In genomic region chr2:145903983-145904616, GRCm38 (mm10) we compare ENCODE assay signal across 10 mouse cellular contexts. TPM values are rescaled to one million over a fixed set of nuclear protein-coding genes. Genes with fewer than 3 reads are reported as not detected.
DNase-seq lines count a peak whose midpoint lies in the region; ATAC-seq and TF ChIP-seq lines count a peak whose summit lies in the region.
"Had no signal": no experiment of that assay in that cellular context is flagged by ENCODE, and none has a peak within 500 bp of the region (broad histone marks: within the 10 kb centered on the region; RNA-seq: fewer than 3 reads in every experiment).

No protein-coding gene starts in this region.

- no peaks in the 10 kb centered on the region for H3K27me3 ChIP-seq in liver, adult 2 months (ENCODE audit: control insufficient read depth, insufficient read depth, low read length)
- no peaks in the 10 kb centered on the region for H3K27me3 ChIP-seq in embryonic facial prominence, embryonic 12.5 days
- H3K27me3 ChIP-seq in intestine, embryonic 15.5 days (replicated peaks): no peaks in the 10 kb centered on the region
- no peaks in the 10 kb centered on the region for H3K27me3 ChIP-seq in neural tube, embryonic 12.5 days (replicated peaks)

- no peak for TF ChIP-seq CTCF in liver, adult 2 months (IDR thresholded peaks at IDR 0.05; ENCODE audit: low read depth, low read length)

- WGBS in liver, adult 2 months: 31% methylated on average over 12 of the region's 12 CpGs
- WGBS in embryonic facial prominence, embryonic 12.5 days: 30% methylated on average over 12 of the region's 12 CpGs
- WGBS in intestine, embryonic 15.5 days: 28% methylated on average over 12 of the region's 12 CpGs
- 32% methylated on average over 12 of the region's 12 CpGs for WGBS in neural tube, embryonic 12.5 days

- no peak overlapping the region for H3K27ac ChIP-seq in liver, adult 2 months (replicated peaks; ENCODE audit: insufficient read depth, low read depth, low read length)
- no peak overlapping the region for H3K27ac ChIP-seq in embryonic facial prominence, embryonic 12.5 days
- H3K27ac ChIP-seq in intestine, embryonic 15.5 days: no peak overlapping the region
- H3K27ac ChIP-seq in neural tube, embryonic 12.5 days: no peak overlapping the region

- H3K79me2 ChIP-seq in liver, adult 2 months (ENCODE audit: control insufficient read depth, insufficient read depth, low read length): peaks cover 22% of the 10 kb centered on the region; the same call in 1 of the 2 replicates

- H3K4me3 ChIP-seq in liver, adult 2 months (ENCODE audit: insufficient read depth, low read depth, low read length): no peak overlapping the region; the same call in none of the 2 replicates
- H3K4me3 ChIP-seq in embryonic facial prominence, embryonic 12.5 days: peak overlapping the region; percentile 98
- H3K4me3 ChIP-seq in intestine, embryonic 15.5 days (replicated peaks): peak overlapping the region; percentile 83
- H3K4me3 ChIP-seq in neural tube, embryonic 12.5 days: peak overlapping the region; percentile 97

- 0 out of 2 replicates have a peak overlapping the region, but pooled peaks have one; percentile 32 for H3K9ac ChIP-seq in liver, adult 2 months (ENCODE audit: low read depth, low read length)
- peak overlapping the region; percentile 98 for H3K9ac ChIP-seq in embryonic facial prominence, embryonic 12.5 days
- H3K9ac ChIP-seq in intestine, embryonic 15.5 days: peak overlapping the region; percentile 13; the same call in 1 of the 2 replicates
- peak overlapping the region; percentile 93 for H3K9ac ChIP-seq in neural tube, embryonic 12.5 days

- peak overlapping the region; percentile 63 for H3K4me2 ChIP-seq in embryonic facial prominence, embryonic 12.5 days (replicated peaks)
- peak overlapping the region; percentile 58 for H3K4me2 ChIP-seq in intestine, embryonic 15.5 days (replicated peaks)
- H3K4me2 ChIP-seq in neural tube, embryonic 12.5 days (replicated peaks): peak overlapping the region; percentile 54

- no peak for ATAC-seq in embryonic facial prominence, embryonic 12.5 days (ENCODE audit: insufficient number of reproducible peaks, insufficient read depth, low FRiP score, low TSS enrichment)
- no peak for ATAC-seq in intestine, embryonic 15.5 days
- ATAC-seq in neural tube, embryonic 12.5 days (ENCODE audit: low FRiP score, low read depth): no peak

- no peak for TF ChIP-seq POLR2A in liver, adult 2 months (IDR thresholded peaks at IDR 0.05; ENCODE audit: extremely low read depth, insufficient read depth, low read length)

- no peaks in the 10 kb centered on the region for H3K9me3 ChIP-seq in embryonic facial prominence, embryonic 12.5 days
- no peaks in the 10 kb centered on the region for H3K9me3 ChIP-seq in intestine, embryonic 15.5 days
- no peaks in the 10 kb centered on the region for H3K9me3 ChIP-seq in neural tube, embryonic 12.5 days

- peaks cover 8% of the 10 kb centered on the region; the same call in 1 of the 2 replicates for H3K4me1 ChIP-seq in liver, adult 2 months (ENCODE audit: control insufficient read depth, insufficient read depth, low read length)
- H3K4me1 ChIP-seq in embryonic facial prominence, embryonic 12.5 days: peaks cover 13% of the 10 kb centered on the region
- peaks cover 14% of the 10 kb centered on the region; the same call in 1 of the 2 replicates for H3K4me1 ChIP-seq in intestine, embryonic 15.5 days (replicated peaks)
- H3K4me1 ChIP-seq in neural tube, embryonic 12.5 days: peaks cover 18% of the 10 kb centered on the region

- no peak for DNase-seq in liver, adult 2 months (ENCODE audit: extremely low read depth, low read depth, low spot score)
- DNase-seq in liver: no peak
- DNase-seq in urinary bladder, adult 2 months (ENCODE audit: low spot score): no peak
- DNase-seq in frontal cortex, postnatal 25 days (ENCODE audit: low spot score in 2 of 2): no peak
- no peak for DNase-seq in cerebellum, postnatal 14 days

- H3K36me3 ChIP-seq in liver, adult 2 months (ENCODE audit: control insufficient read depth, insufficient read depth, low read length): peaks cover under 1% of the 10 kb centered on the region; the same call in 1 of the 2 replicates
- H3K36me3 ChIP-seq in embryonic facial prominence, embryonic 12.5 days: peaks cover 5% of the 10 kb centered on the region; the same call in 1 of the 2 replicates
- peaks cover 5% of the 10 kb centered on the region; the same call in 1 of the 2 replicates for H3K36me3 ChIP-seq in intestine, embryonic 15.5 days
- peaks cover 11% of the 10 kb centered on the region for H3K36me3 ChIP-seq in neural tube, embryonic 12.5 days

RNA-seq across cellular contexts. Expression of gene Naa20, which starts 2.2 kb away (rescaled TPM):
- total RNA-seq in liver, adult 2 months (2014; rRNA removed): 25.8 and 29.2 TPM in 2 replicates
- polyA plus RNA-seq in liver, adult 2 months (2012; rRNA removed): 14.4 and 14.6 TPM in 2 replicates
- 152 and 156 TPM in 2 replicates for polyA plus RNA-seq in embryonic facial prominence, embryonic 12.5 days (2016; fragmentation: Nextera tagmentation; extraction: Ambion mirVana)
- 145 and 157 TPM in 2 replicates for polyA plus RNA-seq in intestine, embryonic 15.5 days (2015; fragmentation: Nextera tagmentation; extraction: Ambion mirVana)
- polyA plus RNA-seq in neural tube, embryonic 12.5 days (2016; fragmentation: Nextera tagmentation; extraction: Ambion mirVana): 120 and 126 TPM in 2 replicates
- 61.3 and 78.9 TPM in 2 replicates for polyA plus RNA-seq in urinary bladder, adult 2 months (2012; rRNA removed)

RNA-seq across cellular contexts. Expression of gene Cfap61, which starts 30.5 kb away (rescaled TPM):
- total RNA-seq in liver, adult 2 months (2014; rRNA removed): 0.13 TPM in 1 of 2 replicates, not detected in the other
- not detected in 2 replicates for polyA plus RNA-seq in liver, adult 2 months (2012; rRNA removed)
- 0.69 and 0.88 TPM in 2 replicates for polyA plus RNA-seq in embryonic facial prominence, embryonic 12.5 days (2016; fragmentation: Nextera tagmentation; extraction: Ambion mirVana)
- polyA plus RNA-seq in intestine, embryonic 15.5 days (2015; fragmentation: Nextera tagmentation; extraction: Ambion mirVana): 0.74 and 1.5 TPM in 2 replicates
- polyA plus RNA-seq in neural tube, embryonic 12.5 days (2016; fragmentation: Nextera tagmentation; extraction: Ambion mirVana): 0.82 and 1.1 TPM in 2 replicates
- polyA plus RNA-seq in urinary bladder, adult 2 months (2012; rRNA removed): 0.09 TPM in 1 of 2 replicates, not detected in the other
- total RNA-seq: common myeloid progenitor, adult 5-6 weeks had no signal
- polyA plus RNA-seq: small intestine, adult 2 months had no signal

RNA-seq across cellular contexts. Expression of gene Crnkl1, which starts 30.7 kb away (rescaled TPM):
- 8.1 and 8.3 TPM in 2 replicates for total RNA-seq in liver, adult 2 months (2014; rRNA removed)
- polyA plus RNA-seq in liver, adult 2 months (2012; rRNA removed): 4.8 and 5.9 TPM in 2 replicates
- polyA plus RNA-seq in embryonic facial prominence, embryonic 12.5 days (2016; fragmentation: Nextera tagmentation; extraction: Ambion mirVana): 35.4 and 41.1 TPM in 2 replicates
- 17.8 and 20.7 TPM in 2 replicates for polyA plus RNA-seq in intestine, embryonic 15.5 days (2015; fragmentation: Nextera tagmentation; extraction: Ambion mirVana)
- polyA plus RNA-seq in neural tube, embryonic 12.5 days (2016; fragmentation: Nextera tagmentation; extraction: Ambion mirVana): 38.0 and 41.0 TPM in 2 replicates
- 12.9 and 13.5 TPM in 2 replicates for polyA plus RNA-seq in urinary bladder, adult 2 months (2012; rRNA removed)

Comparison
In these comparisons a context has a peak if more than half of its experiments do, and no peak if none do; other contexts are left out.
1. H3K9ac ChIP-seq: peak in every context shown above with its lines; median percentile 98 in embryonic facial prominence, embryonic 12.5 days; 93 in neural tube, embryonic 12.5 days; 32 in liver, adult 2 months; 13 in intestine, embryonic 15.5 days.